Mouse (Mus musculus): Measurements from ENCODE around the gene Zfp276.

Gene Zfp276

DNA sequence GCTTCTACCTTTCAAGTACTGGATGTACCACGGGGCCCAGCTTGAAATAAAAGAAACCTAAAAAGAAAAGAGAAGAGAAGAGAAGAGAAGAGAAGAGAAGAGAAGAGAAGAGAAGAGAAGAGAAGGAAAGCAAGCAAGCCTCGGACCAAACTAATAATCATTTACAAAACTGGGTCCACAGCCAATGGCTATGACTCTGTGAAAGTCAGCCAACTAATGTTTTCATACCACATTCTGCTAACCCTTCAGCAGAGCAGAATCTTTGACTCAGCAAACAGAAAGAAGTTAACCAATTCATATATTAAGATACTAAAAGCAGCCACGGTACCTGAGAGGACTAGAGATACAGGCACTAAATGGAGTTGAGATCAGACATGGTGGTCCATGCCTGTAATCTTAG lies 38.3 kb downstream of the Zfp276 start:
- DNase-seq, result no peak

- no peak for DNase-seq
Measured at GRCm38 (mm10) chr8:123292785-123293184, 38.8 kb downstream of the Zfp276 start.

GRCm38 (mm10) chr8:123298301-123298700 lies 44.3 kb downstream of the Zfp276 start:
- DNase-seq, result no peak

DNA sequence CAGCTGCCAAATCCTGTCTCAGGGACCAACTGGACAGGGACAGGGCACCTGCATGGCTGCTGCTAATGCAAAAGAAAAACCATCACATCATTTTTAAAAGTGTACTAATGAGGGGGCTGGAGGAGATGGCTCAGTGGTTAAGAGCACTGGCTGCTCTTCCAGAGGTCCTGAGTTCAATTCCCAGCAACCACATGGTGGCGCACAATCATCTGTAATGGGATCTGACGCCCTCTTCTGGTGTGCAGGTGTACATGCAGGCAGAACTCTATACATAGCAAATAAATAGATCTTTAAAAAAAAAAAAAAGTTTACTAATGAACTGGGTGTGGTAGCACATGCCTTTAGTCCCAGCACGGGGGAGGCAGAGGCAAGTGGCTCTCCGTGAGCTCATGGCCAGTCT lies 54.7 kb downstream of the Zfp276 start:
- DNase-seq, result no peak

GRCm38 (mm10) chr8:123317781-123318466 lies 63.9 kb downstream of the Zfp276 start:
- no peak for DNase-seq

DNA sequence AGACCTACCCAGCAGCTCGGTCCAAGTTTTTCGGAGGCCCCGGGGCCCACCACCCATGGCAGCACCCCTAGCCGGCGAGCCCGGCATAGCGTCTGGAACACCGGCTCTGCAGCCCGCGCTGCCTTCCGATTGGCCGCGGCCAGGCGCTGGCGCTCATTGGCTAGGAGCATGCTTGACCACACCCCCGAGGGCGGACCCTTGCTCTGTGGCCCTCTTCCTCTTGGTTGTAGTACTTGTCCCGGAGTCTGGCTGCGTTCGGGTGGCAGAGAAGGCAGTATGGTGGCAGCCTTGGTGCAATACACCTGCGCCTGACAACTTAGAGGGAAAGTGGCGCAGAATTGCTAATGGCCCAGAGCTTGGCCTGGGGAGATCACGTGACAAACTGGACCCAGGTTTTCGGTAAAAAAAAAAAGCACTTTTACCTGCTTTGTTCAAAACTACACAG lies 64.5 kb downstream of the Zfp276 start, which contains the start of gene Fanca:
Gene Fanca (minus strand): TSS at position 110 of the 445 bp plus-strand sequence.
- peak; percentile 98 for DNase-seq

Data from lung, postnatal 36 days (tissue).